Mouse (Mus musculus) CH12.LX (cell line): ENCODE results near the gene Slc9a1. TPM values are rescaled to one million over a fixed set of nuclear protein-coding genes. Genes with fewer than 3 reads are reported as not detected.

Experiments
- DNase-seq: peaks from one replicate; pipeline ENCODE4 v3.0.0-alpha.2; 2013; ENCODE audit errors: extremely low read depth
- H3K27ac ChIP-seq: 2 replicates; pipeline ENCODE4 v1.5.1; 2012; ENCODE audit warnings: low read depth, mild to moderate bottlenecking, control low read depth, moderate library complexity; ENCODE audit not compliant: insufficient read depth
- H3K27me3 ChIP-seq: replicated peaks from 2 replicates; pipeline ENCODE3; 2012; ENCODE audit warnings: inconsistent platforms
- H3K36me3 ChIP-seq, 2 experiments: replicated peaks in 1 of 2; 2 replicates each; pipeline versions ENCODE3 to v1.6.1; 2012; ENCODE audit warnings: inconsistent platforms in 1 of 2, low read length in 1 of 2, mild to moderate bottlenecking in 1 of 2, mixed read lengths in 1 of 2, moderate library complexity in 1 of 2; ENCODE audit not compliant: control insufficient read depth in 1 of 2, insufficient read depth in 1 of 2
- H3K4me1 ChIP-seq, 2 experiments: 2 replicates each; pipeline ENCODE4 v1.6.1; 2012; ENCODE audit warnings: inconsistent platforms in 1 of 2, moderate library complexity in 1 of 2; ENCODE audit not compliant: insufficient read depth in 2 of 2, control insufficient read depth in 1 of 2
- H3K4me2 ChIP-seq: 2 replicates; pipeline ENCODE4 v1.6.1; 2012; ENCODE audit warnings: low read depth, mild to moderate bottlenecking, control low read depth; ENCODE audit not compliant: poor library complexity, insufficient read depth, severe bottlenecking
- H3K4me3 ChIP-seq, 3 experiments: fragments of 150-350 bp in 1 of 3; sonication (generic) in 1 of 3; replicated peaks in 1 of 3; 2 replicates each; pipeline versions ENCODE3 to v1.5.1; 2011 to 2012; ENCODE audit warnings: low read depth in 2 of 3, low read length in 2 of 3, mild to moderate bottlenecking in 2 of 3, moderate library complexity in 2 of 3, control low read depth in 1 of 3, improper control_type of control experiment in 1 of 3, inconsistent platforms in 1 of 3, mixed read lengths in 1 of 3; ENCODE audit not compliant: poor library complexity in 1 of 3
- H3K79me2 ChIP-seq: replicated peaks from 2 replicates; pipeline ENCODE4 v1.6.1; 2012; ENCODE audit warnings: mild to moderate bottlenecking, moderate library complexity; ENCODE audit not compliant: control insufficient read depth, poor library complexity, insufficient read depth, severe bottlenecking; ENCODE audit errors: extremely low read depth
- H3K9ac ChIP-seq: 2 replicates; pipeline ENCODE4 v1.6.1; 2012; ENCODE audit warnings: low read depth, mild to moderate bottlenecking, control low read depth, moderate library complexity; ENCODE audit not compliant: insufficient read depth
- H3K9me3 ChIP-seq: replicated peaks from 2 replicates; pipeline ENCODE3; 2012; ENCODE audit warnings: low read length, inconsistent platforms, mixed read lengths
- CHD1 ChIP-seq: IDR thresholded peaks from 2 replicates; pipeline ENCODE4 v1.6.1; 2012; ENCODE audit warnings: low read depth, low read length, improper control_type of control experiment, inconsistent platforms
- CTCF ChIP-seq, 2 experiments: IDR thresholded peaks in 1 of 2; conservative IDR thresholded peaks in 1 of 2; 2 replicates each; pipeline ENCODE4 v1.5.1; 2011 to 2012; ENCODE audit warnings: low read depth in 2 of 2, low read length in 2 of 2, improper control_type of control experiment in 1 of 2, inconsistent platforms in 1 of 2, mild to moderate bottlenecking in 1 of 2, moderate library complexity in 1 of 2
- MAZ ChIP-seq: IDR thresholded peaks from 2 replicates; pipeline ENCODE4 v1.6.1; 2012; ENCODE audit warnings: low read depth, mild to moderate bottlenecking, inconsistent platforms, low read length, improper control_type of control experiment, moderate library complexity
- MYC ChIP-seq: IDR thresholded peaks from 2 replicates; pipeline ENCODE4 v1.6.1; 2011; ENCODE audit warnings: low read depth, mild to moderate bottlenecking, improper control_type of control experiment, low read length
- NELFE ChIP-seq: IDR thresholded peaks from 2 replicates; pipeline ENCODE4 v1.6.1; 2011; ENCODE audit warnings: low read depth, low read length, improper control_type of control experiment
- POLR2AphosphoS2 ChIP-seq: IDR thresholded peaks from 2 replicates; pipeline ENCODE4 v1.6.1; 2011; ENCODE audit warnings: low read depth, low read length, improper control_type of control experiment
- RCOR1 ChIP-seq: conservative IDR thresholded peaks from 2 replicates; pipeline ENCODE4 v1.6.1; 2012; ENCODE audit warnings: low read depth, mild to moderate bottlenecking, inconsistent platforms, low read length, improper control_type of control experiment
- TBP ChIP-seq: conservative IDR thresholded peaks from 2 replicates; pipeline ENCODE4 v1.6.1; 2011; ENCODE audit warnings: low read depth, low read length, improper control_type of control experiment
- TCF12 ChIP-seq: IDR thresholded peaks from 2 replicates; pipeline ENCODE4 v1.6.1; 2014; ENCODE audit warnings: low read depth, mild to moderate bottlenecking, inconsistent platforms, low read length, improper control_type of control experiment
- UBTF ChIP-seq: IDR thresholded peaks from 2 replicates; pipeline ENCODE4 v1.6.1; 2012; ENCODE audit warnings: low read depth, mild to moderate bottlenecking, inconsistent platforms, low read length, improper control_type of control experiment, moderate library complexity
- USF2 ChIP-seq: conservative IDR thresholded peaks from 2 replicates; pipeline ENCODE4 v1.6.1; 2011; ENCODE audit warnings: low read depth, low read length, improper control_type of control experiment
- ZKSCAN1 ChIP-seq: IDR thresholded peaks from 2 replicates; pipeline ENCODE4 v1.6.1; 2012; ENCODE audit warnings: low read depth, inconsistent platforms, low read length, improper control_type of control experiment, borderline replicate concordance
- ZNF384 ChIP-seq: IDR thresholded peaks from 2 replicates; pipeline ENCODE4 v1.6.1; 2012; ENCODE audit warnings: low read depth, low read length, improper control_type of control experiment, inconsistent platforms
- dilution Hi-C: fragments of 300-500 bp; cut with MboI; formaldehyde crosslinking; loops from 2 replicates; pipeline ENCODE4 v1.14.3; 2020; ENCODE audit warnings: low sequenced_read_pairs; ENCODE audit not compliant: extremely low pct_unique_long_range_greater_than_20kb, extremely low pct_ligation_motif_present
- in situ Hi-C: fragments of 300-500 bp; cut with MboI; formaldehyde crosslinking; loops from 3 replicates; pipeline ENCODE4 v1.14.3; 2019; ENCODE audit warnings: low sequenced_read_pairs, low pct_ligation_motif_present, low pct_unique_long_range_greater_than_20kb, mixed read lengths
- polyA plus RNA-seq: library from polyadenylated mRNA; unstranded; fragments of >175 nt; gene quantifications from 2 replicates; pipeline ENCODE4 v1.2.1, GENCODE M21; 2012; ENCODE audit warnings: low read depth; ENCODE audit not compliant: insufficient read length
- total RNA-seq, 2 experiments: library from RNA; depleted of rRNA; stranded (reverse); fragments of 300-350 nt in 1 of 2; fragments of >200 nt in 1 of 2; gene quantifications; 2 replicates each; pipeline ENCODE4 v1.2.3; 2012 to 2014

Gene Slc9a1
- total and polyA plus RNA-seq, 3 experiments: 0.66 to 16.7 (median 4.7) TPM

DNA sequence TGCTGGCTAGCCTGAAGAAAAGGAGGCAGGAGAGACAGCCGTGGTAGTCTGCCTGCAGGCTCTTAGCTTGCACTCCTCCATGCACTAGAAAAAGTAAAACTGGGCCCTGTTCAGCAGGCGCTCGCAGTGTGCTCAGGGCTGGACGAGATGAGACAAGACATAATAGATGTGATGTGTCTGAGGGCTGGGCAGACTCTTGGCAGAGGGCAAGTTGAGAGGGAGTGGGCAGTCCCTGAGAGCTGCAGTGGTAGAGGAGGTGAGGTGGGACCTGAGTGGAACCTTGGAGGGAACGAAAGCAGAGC, 9.5 kb downstream of the Slc9a1 start:
- Histone ChIP-seq H3K36me3 (peaks cover 7 to 60% of the 10 kb centered on the region in 2 experiments), H3K79me2 (peaks cover 13% of the 10 kb centered on the region), H3K4me1 (peaks cover 12 to 68% of the 10 kb centered on the region in 2 experiments), H3K27ac (no peak overlapping the region), H3K4me3 (no peak overlapping the region), H3K9me3 (no peaks in the 10 kb centered on the region), H3K27me3 (no peaks in the 10 kb centered on the region), H3K4me2 (no peak overlapping the region), H3K9ac (no peak overlapping the region)
- TF ChIP-seq UBTF (no peak), TBP (no peak), MYC (no peak), RCOR1 (no peak), CTCF (conservative IDR thresholded peaks at IDR 0.05 in 1 of 2, IDR thresholded peaks at IDR 0.05 in 1 of 2; ENCODE audit: low read depth in 2 of 2, low read length in 2 of 2) (no peak)
- DNase-seq: no peak
- in situ Hi-C loops (no loop called here), dilution Hi-C loops (no loop called here)

- Histone ChIP-seq H3K79me2 (peaks cover 10% of the 10 kb centered on the region), H3K27me3 (no peaks in the 10 kb centered on the region), H3K9me3 (no peaks in the 10 kb centered on the region), H3K4me3 (no peak overlapping the region), H3K4me2 (no peak overlapping the region), H3K36me3 (peaks cover 7 to 60% of the 10 kb centered on the region in 2 experiments), H3K27ac (no peak overlapping the region), H3K4me1 (peaks cover 12 to 61% of the 10 kb centered on the region in 2 experiments), H3K9ac (no peak overlapping the region)
- DNase-seq: no peak
- dilution Hi-C loops: no loop called here
- in situ Hi-C loops: no loop called here
- TF ChIP-seq NELFE (no peak), CHD1 (no peak), TCF12 (no peak), ZNF384 (no peak), MAZ (no peak), POLR2AphosphoS2 (no peak), USF2 (no peak), MYC (no peak)
Observed at GRCm38 (mm10) chr4:133379861-133380260, 10.4 kb downstream of the Slc9a1 start.

GRCm38 (mm10) chr4:133380532-133380931, 11.0 kb downstream of the Slc9a1 start:
- H3K36me3 ChIP-seq: peaks cover 5 to 60% of the 10 kb centered on the region in 2 experiments
- no peak for DNase-seq
- H3K4me3 ChIP-seq: no peak overlapping the region
- H3K27ac ChIP-seq: no peak overlapping the region
- dilution Hi-C loops (no loop called here), in situ Hi-C loops (no loop called here)
- peaks cover 12 to 56% of the 10 kb centered on the region in 2 experiments for H3K4me1 ChIP-seq
- no peak for TF ChIP-seq ZKSCAN1
- TF ChIP-seq USF2: no peak
- no peaks in the 10 kb centered on the region for H3K27me3 ChIP-seq
- no peaks in the 10 kb centered on the region for H3K9me3 ChIP-seq
- no peak overlapping the region for H3K9ac ChIP-seq
- no peak overlapping the region for H3K4me2 ChIP-seq
- peaks cover 8% of the 10 kb centered on the region; the same call in 1 of the 2 replicates for H3K79me2 ChIP-seq
